Mouse (Mus musculus): ENCODE data around the gene 4930455H04Rik.
A peak's percentile ranks its signal among the peaks of the same experiment; 100 is the strongest.

The 4930455H04Rik gene

DNA sequence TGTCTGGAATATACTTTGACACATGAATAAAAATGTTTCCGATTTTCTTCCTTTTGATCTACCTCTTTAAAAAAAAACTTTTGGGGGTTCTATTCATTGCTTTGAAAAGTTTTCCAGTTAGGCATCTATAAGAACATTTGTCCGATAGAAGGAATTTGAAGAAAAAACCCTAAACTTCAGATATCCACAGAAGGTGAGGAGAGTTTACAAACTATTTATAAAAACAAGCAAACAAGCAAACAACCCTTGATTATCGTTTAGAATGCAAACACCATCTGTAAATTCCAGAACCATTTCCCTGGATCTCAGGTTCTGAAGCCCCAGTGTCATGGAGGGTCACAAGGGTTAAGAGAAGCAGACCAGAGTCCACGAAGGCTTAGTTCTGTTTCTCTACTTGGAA lies at the start of gene 4930455H04Rik:
4930455H04Rik (plus strand) TSS at position 301 of the 400 bp plus-strand sequence.
- no peak for DNase-seq (ENCODE audit: extremely low read depth, low read depth)

DNA sequence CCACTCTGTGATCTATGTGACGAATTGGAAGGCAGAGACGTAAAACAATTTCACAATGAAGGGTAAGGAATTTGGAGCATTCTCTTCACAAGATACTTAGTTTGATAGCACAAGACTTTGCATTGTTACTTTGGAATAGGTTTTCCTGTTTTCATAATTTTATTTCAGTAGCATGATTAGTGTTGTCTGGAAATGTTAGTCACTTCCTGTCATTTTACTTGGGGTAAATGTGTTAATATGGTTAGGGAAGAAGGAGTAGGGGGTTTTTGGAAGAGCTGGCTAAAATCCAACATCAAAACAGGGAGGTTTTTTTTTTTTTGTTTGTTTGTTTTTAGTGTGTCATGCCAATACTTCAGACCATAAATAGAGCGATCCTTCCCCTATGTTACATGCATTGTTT lies 46.5 kb upstream of the 4930455H04Rik start:
- DNase-seq (ENCODE audit: extremely low read depth, low read depth) = no peak

GRCm38 (mm10) chr3:116923042-116923441 lies 45.0 kb upstream of the 4930455H04Rik start:
- DNase-seq (ENCODE audit: extremely low read depth, low read depth) = no peak

DNA sequence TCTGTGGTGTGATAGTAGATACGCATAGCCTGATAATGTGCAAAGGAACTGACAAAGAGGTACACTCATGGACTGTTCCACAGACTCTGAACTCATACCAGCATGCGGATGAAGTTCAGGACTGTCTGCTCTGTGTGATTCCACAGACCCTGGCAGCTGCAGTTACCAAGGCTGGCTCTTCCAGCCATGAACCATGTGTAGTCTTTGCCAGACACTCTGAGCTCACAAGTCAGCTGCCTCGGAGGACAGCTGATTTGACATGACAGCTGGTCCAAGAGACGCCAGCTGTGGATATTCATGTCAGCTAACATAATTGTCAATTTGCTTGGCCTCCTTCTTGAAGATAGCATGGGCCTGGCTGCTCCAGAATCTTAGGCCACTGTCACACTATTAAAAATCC lies 39.1 kb upstream of the 4930455H04Rik start:
- no peak for DNase-seq (ENCODE audit: extremely low read depth, low read depth)

DNA sequence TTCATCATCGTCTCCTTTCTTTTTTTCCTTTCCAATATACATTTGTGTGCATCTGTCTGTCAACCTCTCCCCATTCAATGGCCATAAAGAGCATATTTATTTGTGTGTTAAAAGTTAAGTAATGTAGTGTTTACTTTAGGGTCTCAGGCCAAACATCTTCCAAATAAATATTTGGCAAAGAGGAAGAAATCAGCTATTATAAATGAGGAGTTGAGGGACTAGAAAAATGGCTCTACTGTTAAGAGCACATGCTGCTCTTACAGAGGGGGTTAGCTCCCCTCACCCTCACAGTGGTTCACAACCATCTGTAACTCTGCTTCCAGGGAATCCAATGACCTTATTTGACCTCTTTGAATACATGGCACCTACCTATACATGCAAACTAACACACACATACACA lies 34.9 kb upstream of the 4930455H04Rik start:
- DNase-seq (ENCODE audit: extremely low read depth, low read depth) = no peak

GRCm38 (mm10) chr3:116936934-116937691 lies 31.0 kb upstream of the 4930455H04Rik start:
- DNase-seq (ENCODE audit: extremely low read depth, low read depth) = no peak

- no peak for DNase-seq (ENCODE audit: extremely low read depth, low read depth)
Measured at GRCm38 (mm10) chr3:116940804-116941558, 27.1 kb upstream of the 4930455H04Rik start.

- no peak for DNase-seq (ENCODE audit: extremely low read depth, low read depth)
Measured at GRCm38 (mm10) chr3:116941559-116942117, 26.4 kb upstream of the 4930455H04Rik start.

DNA sequence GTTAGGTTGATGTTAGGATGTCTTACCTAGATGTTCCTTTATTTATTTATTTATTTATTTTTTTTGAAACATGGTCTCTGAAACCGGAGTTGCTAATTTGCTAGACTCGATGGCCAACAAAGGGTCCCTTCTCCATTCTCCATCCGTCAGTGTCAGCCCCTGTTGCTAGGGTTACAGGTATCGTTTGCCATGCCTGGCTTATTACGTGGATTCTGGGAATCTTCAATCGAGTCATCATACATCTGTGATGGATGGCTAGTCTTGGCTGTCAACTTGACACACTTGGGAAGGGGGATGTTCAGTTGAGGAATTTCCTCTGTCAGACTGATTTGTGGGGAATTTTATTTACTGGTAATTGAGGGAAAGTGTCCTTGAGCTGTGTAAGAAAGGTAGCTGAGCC lies 25.3 kb upstream of the 4930455H04Rik start:
- no peak for DNase-seq (ENCODE audit: extremely low read depth, low read depth)

- no peak for DNase-seq (ENCODE audit: extremely low read depth, low read depth)
Measured at GRCm38 (mm10) chr3:116943422-116943821, 24.6 kb upstream of the 4930455H04Rik start.

GRCm38 (mm10) chr3:116946476-116946875 lies 21.6 kb upstream of the 4930455H04Rik start:
- DNase-seq (ENCODE audit: extremely low read depth, low read depth) = no peak

- DNase-seq (ENCODE audit: extremely low read depth, low read depth) = no peak
Measured at GRCm38 (mm10) chr3:116950665-116951115, 17.4 kb upstream of the 4930455H04Rik start.

DNA sequence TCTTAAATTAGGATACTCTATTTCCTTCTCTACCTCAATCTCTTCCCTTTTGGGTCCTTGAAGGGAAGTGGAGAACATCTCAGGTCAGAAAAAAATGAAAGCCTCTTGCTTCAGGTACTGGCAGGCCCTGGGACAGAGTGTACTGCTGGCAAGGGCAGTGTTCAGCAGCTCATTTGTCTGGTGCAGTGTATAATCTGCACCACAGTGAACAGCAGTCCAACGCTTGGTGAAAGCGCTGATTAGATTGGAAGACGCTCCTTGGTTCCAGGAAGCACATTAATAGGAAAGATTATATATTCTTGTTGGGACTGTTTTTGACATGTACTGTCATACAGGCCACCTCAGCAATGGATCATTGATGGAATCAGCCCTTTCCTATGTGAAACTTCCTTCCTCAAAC lies 16.6 kb upstream of the 4930455H04Rik start:
- DNase-seq (ENCODE audit: extremely low read depth, low read depth) = no peak

DNA sequence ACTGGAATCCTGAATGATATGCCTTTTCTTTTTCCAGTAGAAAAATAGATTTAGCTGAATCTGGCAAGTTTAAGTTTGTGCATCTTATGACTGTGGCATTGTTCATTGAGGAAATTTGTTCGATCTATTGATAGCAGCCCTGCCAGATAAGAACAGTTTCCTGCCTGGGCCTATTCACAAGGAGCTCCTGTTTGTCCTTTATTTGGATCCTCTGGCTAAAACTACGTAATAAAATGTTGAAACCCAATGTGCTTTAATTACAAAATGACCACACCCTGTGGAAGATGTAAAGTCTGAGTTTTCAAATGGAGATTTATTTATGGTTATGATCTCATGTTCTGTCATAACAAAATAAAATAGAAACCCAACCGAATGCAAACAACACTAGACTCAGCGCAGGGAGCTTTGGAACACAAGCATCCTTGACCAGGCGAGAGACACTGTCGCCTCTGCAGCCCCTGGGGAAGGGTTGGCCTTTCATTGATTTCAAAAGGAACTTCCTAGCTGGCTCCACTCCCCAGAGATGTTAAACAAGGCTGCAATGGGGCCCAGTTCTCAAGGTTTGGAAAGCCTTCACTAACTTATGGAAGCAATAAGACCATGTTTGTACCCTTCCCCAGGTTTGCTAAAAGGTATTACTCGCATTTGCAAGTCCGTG lies 15.7 kb upstream of the 4930455H04Rik start:
- no peak for DNase-seq (ENCODE audit: extremely low read depth, low read depth)

DNA sequence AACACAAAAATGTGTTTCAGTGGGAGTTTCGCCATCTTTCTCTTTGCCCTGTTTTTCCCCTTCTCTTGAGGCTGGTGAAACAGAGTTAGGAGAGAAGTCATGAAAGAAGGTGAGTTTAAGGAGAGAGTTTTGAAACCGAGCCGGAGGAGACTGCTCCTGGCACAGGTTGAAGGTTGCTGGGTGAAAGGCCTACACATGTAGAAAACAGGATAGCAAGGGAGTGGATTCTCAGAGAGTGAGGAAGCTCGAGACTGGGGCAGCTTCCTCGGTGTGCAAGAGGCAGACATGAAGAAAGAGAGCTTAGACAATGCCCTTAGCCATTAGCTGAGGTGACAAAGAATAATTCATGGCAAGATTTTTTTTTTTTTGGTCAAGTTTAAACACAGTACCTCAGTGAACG lies 14.7 kb upstream of the 4930455H04Rik start:
- DNase-seq (ENCODE audit: extremely low read depth, low read depth) = no peak

GRCm38 (mm10) chr3:116955061-116955460 lies 13.0 kb upstream of the 4930455H04Rik start:
- DNase-seq (ENCODE audit: extremely low read depth, low read depth) = no peak

DNA sequence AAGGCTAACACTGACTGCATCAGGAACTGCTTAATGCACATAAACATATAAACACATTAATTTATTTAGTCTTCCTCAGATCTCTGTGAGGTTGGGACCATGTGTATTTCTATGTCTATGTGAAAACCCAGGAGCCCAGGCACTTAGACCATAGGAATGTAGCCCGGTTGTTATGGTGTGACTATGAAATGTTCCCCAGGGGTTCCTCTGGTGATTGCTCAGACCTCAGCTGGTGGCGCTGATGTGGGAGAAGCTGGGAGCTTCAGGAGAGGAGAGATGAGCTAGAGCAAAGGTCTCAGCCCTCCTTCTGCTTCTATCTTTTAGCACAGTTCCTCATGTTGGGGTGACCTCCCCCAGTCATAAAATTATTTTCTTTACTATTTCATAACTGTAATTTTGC lies 7.7 kb upstream of the 4930455H04Rik start:
- DNase-seq (ENCODE audit: extremely low read depth, low read depth) = no peak

- no peak for DNase-seq (ENCODE audit: extremely low read depth, low read depth)
Measured at GRCm38 (mm10) chr3:116961354-116962142, 6.5 kb upstream of the 4930455H04Rik start.

DNA sequence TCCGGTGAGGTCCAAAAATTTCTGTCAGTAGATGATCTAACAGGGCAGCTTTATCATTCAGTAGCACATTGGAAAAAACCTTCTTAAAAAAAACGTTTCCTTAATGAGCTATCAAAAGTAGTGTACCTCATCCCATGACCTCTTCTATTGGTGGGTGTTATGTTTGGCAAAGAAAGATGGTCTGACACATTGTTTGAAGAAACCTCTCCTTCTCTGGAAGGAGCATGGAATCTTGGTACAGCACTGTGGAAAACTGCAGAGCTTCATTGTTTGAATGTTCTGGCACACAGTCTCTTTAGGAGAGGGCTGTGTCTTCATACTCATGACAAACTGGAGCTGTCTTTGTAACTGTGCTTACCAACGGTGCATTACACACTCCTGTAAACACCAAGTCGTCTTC lies 4.9 kb upstream of the 4930455H04Rik start:
- DNase-seq (ENCODE audit: extremely low read depth, low read depth) = no peak

DNA sequence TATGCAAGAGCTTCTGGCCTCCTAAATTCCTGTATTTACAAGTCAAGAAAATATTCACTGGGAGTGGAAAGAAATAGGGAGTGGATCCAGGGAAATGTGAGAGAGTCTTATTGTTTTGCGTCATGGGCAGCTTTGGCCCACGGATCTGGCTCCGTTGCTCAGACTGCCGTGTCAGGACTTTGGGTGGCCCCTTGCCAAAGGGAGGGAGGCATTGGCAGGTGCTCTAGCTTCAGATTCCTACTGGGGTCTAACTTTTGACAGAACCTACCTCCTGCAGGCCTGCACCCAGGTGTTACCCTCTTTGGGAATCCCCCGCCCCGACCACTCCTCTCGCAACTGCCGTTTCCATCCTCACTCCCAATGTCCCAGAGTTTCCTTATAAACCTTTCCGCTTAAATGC lies 3.6 kb upstream of the 4930455H04Rik start:
- DNase-seq (ENCODE audit: extremely low read depth, low read depth) = no peak

DNA sequence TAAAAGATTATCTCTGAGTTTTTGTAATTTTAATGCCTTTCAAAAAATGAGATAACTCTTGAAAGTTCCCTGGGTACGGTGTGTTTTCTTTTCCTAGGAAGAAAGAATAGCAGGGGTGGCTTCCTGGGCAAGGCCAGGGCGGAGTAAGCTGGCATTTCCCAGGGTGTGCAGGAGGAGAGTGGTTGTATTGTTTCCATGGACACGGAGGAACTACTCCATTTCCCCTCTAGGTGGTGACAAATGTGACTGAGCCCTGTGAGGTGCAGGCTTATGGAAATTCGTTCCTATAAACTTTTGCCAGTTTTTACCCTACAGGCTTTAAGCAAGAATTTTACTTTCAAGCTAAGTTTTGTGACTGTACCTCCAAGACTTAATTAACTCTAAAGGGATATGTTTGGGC lies 1.8 kb upstream of the 4930455H04Rik start:
- DNase-seq (ENCODE audit: extremely low read depth, low read depth) = peak; percentile 47

Data from MEL-GATA-1-ER (cell line).